Mouse (Mus musculus) heart, postnatal 0 days (tissue): ENCODE measurements at regions not wholly inside any gene's neighbourhood (a gene's known extent, or its start where the extent isn't known, plus 50 kb on each side); places are given as distances from the start of the nearest gene placed in this dataset.

Experiments used
- CTCF ChIP-seq: IDR thresholded peaks from 2 replicates; pipeline ENCODE4 v1.5.1; 2016; ENCODE audit warnings: antibody characterized with exemption, control low read depth, low read depth
- EP300 ChIP-seq: IDR thresholded peaks from 2 replicates; pipeline ENCODE4 v1.6.1; 2016; ENCODE audit warnings: antibody characterized with exemption, low read depth

DNA sequence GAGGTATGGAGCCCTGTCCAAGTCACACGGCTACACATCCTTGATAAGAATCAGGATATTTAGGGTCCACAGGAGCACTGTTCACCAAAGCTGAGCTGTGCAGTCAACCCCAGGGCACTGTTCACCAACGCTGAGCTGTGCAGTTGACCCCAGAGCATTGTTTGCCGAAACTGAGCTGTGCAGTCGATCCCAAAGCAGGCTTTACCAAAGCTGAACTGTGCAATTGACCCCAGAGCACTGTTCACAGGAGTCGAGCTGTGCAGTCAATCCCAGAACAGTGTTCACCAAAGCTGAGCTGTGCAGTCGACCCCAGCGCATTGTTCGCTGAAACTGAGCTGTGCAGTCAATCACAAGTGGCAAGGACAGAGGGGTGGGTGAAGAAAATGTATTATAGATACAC is 236.0 kb downstream of the 3110018I06Rik start:
- TF ChIP-seq CTCF (no peak), EP300 (no peak)
